Mouse (Mus musculus) spleen, embryonic (tissue): ENCODE results near the gene Rfx3.

Source experiments
- CTCF ChIA-PET: fragments of 350-600 bp; sonication (Branson Sonifier 250); formaldehyde crosslinking; loops from one replicate; lab custom pipeline; 2022; lab: Charles Lee

Gene Rfx3

GRCm38 (mm10) chr19:27905976-27906375 lies 105.0 kb downstream of the Rfx3 start:
- CTCF ChIA-PET, result no interaction called here

GRCm38 (mm10) chr19:27905172-27905571 lies 105.8 kb downstream of the Rfx3 start:
- CTCF ChIA-PET, result no interaction called here

GRCm38 (mm10) chr19:27904655-27905054 lies 106.3 kb downstream of the Rfx3 start:
- CTCF ChIA-PET, result no interaction called here

GRCm38 (mm10) chr19:27904209-27904608 lies 106.8 kb downstream of the Rfx3 start:
- CTCF ChIA-PET, result no interaction called here

- CTCF ChIA-PET, result no interaction called here
Observed at GRCm38 (mm10) chr19:27902601-27903000, 108.4 kb downstream of the Rfx3 start.

- CTCF ChIA-PET, result no interaction called here
Observed at GRCm38 (mm10) chr19:27901693-27902092, 109.3 kb downstream of the Rfx3 start.

DNA sequence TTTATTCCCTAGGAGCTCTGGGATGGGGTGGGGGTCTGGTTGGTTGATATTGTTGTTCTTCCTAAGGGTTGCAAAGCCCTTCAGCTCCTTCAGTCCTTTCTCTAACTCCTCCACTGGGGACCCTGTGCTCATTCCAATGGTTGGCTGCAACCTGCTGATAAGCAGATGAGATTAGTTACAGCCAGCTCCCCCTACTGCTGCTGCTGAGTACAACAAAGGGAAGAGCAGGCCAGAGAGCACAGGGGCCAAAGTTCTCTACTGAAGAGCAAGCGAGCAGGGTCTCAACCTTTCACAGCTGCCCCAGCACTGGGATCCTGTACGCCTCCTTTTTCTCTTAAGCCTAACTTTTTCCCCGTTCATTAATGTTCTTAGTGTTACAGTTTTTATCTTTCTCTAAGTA lies 126.4 kb downstream of the Rfx3 start:
- CTCF ChIA-PET, result no interaction called here

- CTCF ChIA-PET, result no interaction called here
Observed at GRCm38 (mm10) chr19:27877429-27877828, 133.5 kb downstream of the Rfx3 start.

- CTCF ChIA-PET, result no interaction called here
Observed at GRCm38 (mm10) chr19:27870794-27871193, 140.2 kb downstream of the Rfx3 start.

GRCm38 (mm10) chr19:27859641-27860040 lies 151.3 kb downstream of the Rfx3 start:
- CTCF ChIA-PET, result no interaction called here

DNA sequence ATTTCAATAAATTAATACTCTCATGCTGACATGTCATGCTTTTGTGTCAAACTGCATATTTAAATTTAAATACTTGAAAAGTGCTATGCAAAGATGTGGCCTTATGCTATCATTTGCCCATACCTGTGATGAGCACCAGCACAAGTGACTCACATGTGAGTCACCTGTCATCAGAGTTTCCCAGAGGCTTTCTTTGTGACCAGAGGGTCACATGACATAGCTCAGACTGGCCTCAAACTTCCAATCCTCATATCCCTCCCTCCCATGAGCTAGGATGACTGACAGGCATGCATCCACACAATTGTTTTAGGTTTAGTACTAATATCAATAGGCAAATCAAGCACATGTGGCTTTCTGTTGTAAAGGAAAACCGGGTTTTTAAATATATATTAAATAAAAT lies 162.0 kb downstream of the Rfx3 start:
- CTCF ChIA-PET, result no interaction called here

DNA sequence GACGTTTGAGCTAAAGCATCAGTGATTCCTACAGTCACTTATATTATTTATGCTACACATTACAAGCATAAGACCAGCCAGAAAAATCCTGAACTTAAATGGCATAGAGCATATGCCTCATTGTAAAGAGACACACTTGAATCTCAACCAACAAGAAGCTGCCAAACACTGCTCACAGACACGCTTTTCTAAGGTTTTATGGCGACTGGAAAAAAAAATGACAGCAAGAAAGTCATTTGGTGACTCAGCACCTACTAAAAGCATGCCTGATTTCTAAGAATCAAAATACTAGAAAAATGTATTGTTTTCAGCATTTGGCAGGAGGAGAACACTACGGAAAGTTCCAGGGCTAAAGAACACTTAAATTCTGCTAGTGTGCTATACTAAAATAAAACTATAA lies 163.9 kb downstream of the Rfx3 start:
- CTCF ChIA-PET, result no interaction called here

- CTCF ChIA-PET, result no interaction called here
Observed at GRCm38 (mm10) chr19:27838635-27839034, 172.3 kb downstream of the Rfx3 start.

GRCm38 (mm10) chr19:27838041-27838440 lies 172.9 kb downstream of the Rfx3 start:
- CTCF ChIA-PET, result no interaction called here

GRCm38 (mm10) chr19:27832448-27832847 lies 178.5 kb downstream of the Rfx3 start:
- CTCF ChIA-PET, result no interaction called here

DNA sequence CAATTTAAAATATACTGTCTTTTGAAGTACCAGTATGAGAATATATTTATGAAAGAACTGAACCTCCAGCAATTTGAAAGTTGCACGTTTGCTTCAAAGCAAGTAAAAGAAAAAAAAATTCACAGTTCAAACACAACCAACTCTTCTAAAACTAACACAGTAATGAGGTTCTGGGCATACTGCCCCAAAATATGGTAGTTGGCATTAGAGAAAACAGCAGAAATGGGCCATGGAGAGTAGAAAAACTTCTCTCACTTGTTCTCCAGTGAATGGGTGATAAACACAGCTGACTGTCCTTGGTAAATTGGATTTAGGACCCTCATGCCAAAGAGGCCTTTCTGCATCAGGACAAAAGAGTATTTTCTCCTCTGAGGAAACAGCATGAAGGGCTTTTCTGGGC lies 182.7 kb downstream of the Rfx3 start:
- CTCF ChIA-PET, result no interaction called here

DNA sequence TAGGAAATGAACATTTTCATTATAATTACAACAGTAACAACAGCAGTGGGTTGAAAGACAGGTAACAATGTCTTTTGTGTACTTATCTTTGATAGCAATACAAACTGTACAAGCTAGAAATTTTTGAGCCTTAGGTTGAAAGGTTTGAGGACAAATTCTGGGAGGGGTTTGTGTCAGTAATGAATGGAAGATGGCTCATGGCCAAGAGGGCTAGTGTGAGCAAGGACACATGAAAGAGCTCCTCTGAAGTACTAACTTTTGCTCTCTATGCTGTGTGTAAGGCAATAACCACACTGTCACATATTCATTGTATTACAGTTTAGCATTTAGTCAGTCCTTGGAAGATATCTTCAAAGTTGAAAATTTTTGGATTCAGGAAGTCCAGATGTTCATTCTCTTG lies 193.3 kb downstream of the Rfx3 start:
- CTCF ChIA-PET, result no interaction called here

- CTCF ChIA-PET, result no interaction called here
Observed at GRCm38 (mm10) chr19:27780030-27780429, 230.9 kb downstream of the Rfx3 start.

- CTCF ChIA-PET, result no interaction called here
Observed at GRCm38 (mm10) chr19:27770716-27771265, 240.2 kb downstream of the Rfx3 start.

DNA sequence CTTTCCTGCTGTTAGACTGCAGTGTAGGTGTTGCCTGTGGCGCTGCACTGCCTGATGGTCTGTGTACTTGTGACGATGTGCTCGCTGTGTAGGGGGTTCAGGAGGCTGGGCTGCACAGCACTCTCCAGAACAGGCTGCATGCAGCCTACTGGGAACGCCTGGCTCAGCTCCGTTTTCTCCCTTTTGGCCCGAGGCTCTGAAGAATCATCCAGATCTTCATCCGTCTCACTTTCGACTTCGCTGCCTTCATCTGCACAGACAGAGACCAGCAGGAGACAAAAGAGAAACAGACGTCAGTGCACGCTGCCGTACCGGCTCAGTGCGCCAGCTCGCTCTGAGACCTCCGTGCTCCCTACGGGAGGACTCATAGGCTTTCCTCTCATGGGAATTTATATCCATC lies 242.5 kb downstream of the Rfx3 start:
- CTCF ChIA-PET, result no interaction called here

GRCm38 (mm10) chr19:27760309-27760708 lies 250.7 kb downstream of the Rfx3 start:
- CTCF ChIA-PET, result no interaction called here

- CTCF ChIA-PET, result no interaction called here
Observed at GRCm38 (mm10) chr19:27759347-27759746, 251.6 kb downstream of the Rfx3 start.

DNA sequence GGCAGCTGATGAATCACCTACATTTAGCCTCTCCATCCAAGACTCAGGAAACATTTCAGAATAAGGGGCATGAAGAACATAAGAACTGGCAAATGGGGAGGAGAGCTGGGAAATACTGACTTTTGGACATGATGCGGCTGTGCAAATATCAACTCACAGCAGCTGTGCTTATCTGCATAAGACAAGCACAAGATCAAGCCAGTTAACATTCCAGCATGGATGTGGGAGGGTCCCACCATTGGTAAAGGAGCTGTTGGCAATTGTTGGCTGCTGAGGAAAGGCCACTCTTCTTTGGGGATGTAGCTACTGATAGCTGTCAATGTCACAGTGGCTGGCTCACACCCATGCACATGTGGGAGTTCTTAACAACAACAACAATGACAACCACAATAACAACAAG lies 263.7 kb downstream of the Rfx3 start:
- CTCF ChIA-PET, result no interaction called here

GRCm38 (mm10) chr19:27738908-27739307 lies 272.1 kb downstream of the Rfx3 start:
- CTCF ChIA-PET, result no interaction called here
